Mouse (Mus musculus) neutrophil, adult 5-6 weeks (primary cell): ENCODE measurements around the gene Gm10800. TPM values are rescaled to one million over a fixed set of nuclear protein-coding genes. Genes with fewer than 3 reads are reported as not detected.
"Not testable (repeated sequence)": the region's sequence is repeated elsewhere in the genome, so short reads cannot be mapped to it uniquely, and the experiment has no call there.

Source experiments
- ATAC-seq: fragments of 151-379, 151-347 bp; 2 replicates; pipeline ENCODE4 v1.8.0; 2017; ENCODE audit warnings: mild to moderate bottlenecking, moderate TSS enrichment; ENCODE audit not compliant: insufficient number of reproducible peaks, poor library complexity, low FRiP score, severe bottlenecking; ENCODE audit errors: extremely low read depth
- total RNA-seq: library from RNA; stranded (forward); fragments of 200-1000 nt; gene quantifications from 2 replicates; pipeline ENCODE4 v1.2.3, GENCODE M21; 2017

Gm10800 gene
- total RNA-seq: 12,469 and 17,224 TPM in 2 replicates

DNA sequence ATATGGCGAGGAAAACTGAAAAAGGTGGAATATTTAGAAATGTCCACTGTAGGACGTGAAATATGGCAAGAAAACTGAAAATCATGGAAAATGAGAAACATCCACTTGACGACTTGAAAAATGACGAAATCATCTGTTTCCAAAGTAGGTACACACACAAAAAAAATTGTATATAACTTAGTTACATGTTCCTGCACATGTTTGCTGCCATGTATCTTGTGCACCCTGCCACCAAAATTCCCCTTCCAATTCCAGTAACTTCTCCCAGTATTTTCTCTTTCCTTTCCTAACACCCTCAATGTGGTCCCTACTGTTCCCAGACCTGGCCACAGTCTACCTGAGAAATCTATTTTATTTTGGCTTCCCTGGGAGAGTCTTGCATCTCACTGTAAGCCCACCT, at the start of gene Gm10800:
Gene Gm10800 (minus strand): TSS at position 101 of the 400 bp plus-strand sequence.
- ATAC-seq: not testable (repeated sequence)

DNA sequence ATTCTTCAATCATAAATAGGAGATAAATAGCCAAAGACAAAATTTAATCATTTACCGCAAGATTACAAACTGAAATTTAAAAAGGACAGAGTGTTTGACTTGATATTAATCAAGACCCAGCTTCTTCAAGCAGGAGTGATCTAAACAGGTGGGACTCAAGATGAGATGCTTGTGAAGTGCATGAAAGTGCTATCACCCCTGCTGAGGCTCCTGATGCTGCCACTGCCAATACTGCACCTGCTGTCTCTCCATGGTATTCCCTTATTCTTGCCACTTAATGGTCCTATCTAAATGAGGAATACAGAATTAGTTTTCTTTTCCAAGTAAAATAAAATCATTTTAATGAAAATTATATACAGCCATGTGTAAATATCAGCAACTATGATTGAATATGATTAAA, 30.4 kb upstream of the Gm10800 start:
- ATAC-seq: no peak

GRCm38 (mm10) chr2:98661937-98662336, 5.2 kb downstream of the Gm10800 start, which contains the start of gene Gm10801:
TSS of gene Gm10801 (plus strand) at chr2:98662237.
- ATAC-seq: not testable (repeated sequence)

Other genes starting within 250 kb of the Gm10800 start
- 572 and 681 TPM in 2 replicates for gene Gm10801, start 5.1 kb downstream of the Gm10800 start, total RNA-seq